Mouse (Mus musculus): ENCODE measurements around the gene Sema5a. TPM values are rescaled to one million over a fixed set of nuclear protein-coding genes. Genes with fewer than 3 reads are reported as not detected.

Sema5a gene
- polyA plus RNA-seq, 1 experiment, result 10.5 TPM

DNA sequence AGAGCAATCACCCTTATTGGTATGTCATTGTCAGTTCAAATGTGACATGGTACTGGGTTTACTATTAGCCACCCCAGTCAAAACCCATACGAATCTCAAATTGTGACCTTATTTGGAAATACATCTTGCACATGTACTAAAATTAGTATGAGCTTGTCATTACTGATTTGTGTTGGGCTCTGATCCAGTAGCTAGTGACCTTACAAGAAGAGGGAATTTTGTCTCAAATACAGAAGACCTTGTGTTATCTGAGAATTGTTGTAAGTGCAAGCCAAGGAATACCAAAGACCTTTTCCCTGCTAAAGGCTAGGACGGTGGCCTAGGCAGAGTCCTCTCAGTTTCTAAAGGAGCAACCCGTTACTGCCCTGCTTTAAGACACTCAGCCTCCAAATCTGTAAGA, 287.9 kb downstream of the Sema5a start:
- no peak for DNase-seq (ENCODE audit: extremely low spot score in 1 of 2, low spot score in 1 of 2)

DNA sequence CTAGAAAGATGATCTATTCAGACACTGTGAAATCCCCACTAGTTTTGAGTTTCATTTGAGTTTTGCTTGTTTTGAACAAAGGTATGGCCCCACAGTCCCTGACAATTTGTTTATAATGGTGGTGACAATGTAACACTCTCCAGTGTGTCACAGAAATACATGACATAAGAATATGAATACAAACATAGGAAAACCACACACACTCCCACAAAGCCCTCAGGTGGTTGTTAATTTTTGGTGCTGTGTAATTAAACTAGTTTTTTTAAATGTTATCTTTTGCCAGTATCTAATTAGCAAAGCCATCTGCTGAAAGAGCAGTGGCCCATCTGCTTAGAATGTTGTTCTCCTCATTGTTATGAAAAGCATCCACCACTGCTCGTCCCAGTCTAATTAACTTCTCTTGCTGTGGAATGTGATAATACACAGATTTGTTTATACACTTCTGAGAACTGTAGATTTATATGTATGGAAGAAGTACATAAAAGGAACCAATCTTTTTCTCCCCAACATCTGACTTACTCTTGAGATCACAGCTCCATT, 289.0 kb downstream of the Sema5a start:
- DNase-seq (ENCODE audit: extremely low spot score in 1 of 2, low spot score in 1 of 2), result no peak

DNA sequence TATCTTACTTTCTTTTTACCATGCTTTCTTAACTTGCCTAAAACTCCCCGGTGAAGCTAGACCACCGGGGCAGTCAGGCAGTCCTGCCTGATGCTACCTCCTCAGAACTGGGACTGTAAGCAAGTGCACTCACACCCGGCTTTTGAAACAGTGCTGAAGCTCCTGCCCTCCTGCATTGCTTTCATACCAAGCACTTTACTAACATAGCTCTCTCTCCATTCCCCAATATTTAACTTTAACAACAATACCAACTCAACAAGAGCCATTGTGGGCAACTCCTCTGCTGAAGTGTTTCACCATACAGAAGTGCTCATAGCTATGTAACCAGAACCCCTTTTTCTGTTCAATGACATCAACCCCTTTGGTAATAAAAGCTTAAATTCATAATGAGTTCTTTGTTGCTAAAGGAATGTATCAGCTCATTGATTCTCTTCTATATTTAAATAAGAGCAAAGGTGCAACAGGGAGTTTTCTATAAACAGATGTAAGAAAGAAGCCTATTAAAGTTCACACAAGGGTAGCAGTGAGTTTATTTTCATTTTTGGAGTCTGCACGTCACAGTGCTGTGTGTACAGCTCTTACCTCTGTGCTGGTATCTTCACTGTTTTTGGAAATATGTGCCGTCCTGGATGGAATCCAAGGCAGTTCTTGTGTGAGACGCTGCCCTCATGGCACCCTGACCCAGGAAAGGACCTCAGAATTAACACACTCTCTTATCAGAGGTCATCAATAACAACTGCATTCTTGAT, 292.3 kb downstream of the Sema5a start:
- no peak for DNase-seq (ENCODE audit: extremely low spot score in 1 of 2, low spot score in 1 of 2)

DNA sequence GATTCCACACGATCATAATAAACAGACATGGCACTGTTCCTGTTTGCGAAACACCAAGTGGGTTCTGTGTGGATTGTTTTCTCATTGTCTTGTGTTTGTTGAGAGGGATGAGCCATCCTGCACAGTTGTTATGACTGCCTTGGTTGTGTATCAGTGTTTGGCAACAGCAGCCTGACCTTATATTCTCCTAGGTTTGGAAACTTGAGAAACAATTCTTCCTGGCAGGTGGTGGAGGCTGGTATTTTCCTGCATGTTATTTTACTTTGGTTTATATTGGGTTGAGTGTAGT, 292.8 kb downstream of the Sema5a start:
- DNase-seq (ENCODE audit: extremely low spot score in 1 of 2, low spot score in 1 of 2), result no peak

DNA sequence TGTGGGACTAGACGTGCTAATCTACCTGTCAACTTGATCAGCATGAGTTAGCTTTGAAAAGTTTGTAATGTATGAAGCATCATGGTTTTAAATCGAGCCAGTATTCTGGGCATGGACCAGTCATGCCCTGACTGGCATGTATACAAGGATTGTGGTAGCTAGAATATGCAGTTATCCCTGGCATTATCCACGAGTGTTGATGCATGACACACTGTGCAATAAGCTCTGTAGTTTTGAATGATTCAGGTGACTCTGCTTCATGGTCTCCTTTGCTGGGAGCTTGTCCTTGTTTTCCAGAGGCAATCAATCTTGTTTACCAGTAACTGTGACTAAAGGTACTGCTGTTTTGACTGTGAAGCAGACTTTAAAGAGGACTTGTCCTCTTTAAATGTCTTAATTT, 293.5 kb downstream of the Sema5a start:
- no peak for DNase-seq (ENCODE audit: extremely low spot score in 1 of 2, low spot score in 1 of 2)

DNA sequence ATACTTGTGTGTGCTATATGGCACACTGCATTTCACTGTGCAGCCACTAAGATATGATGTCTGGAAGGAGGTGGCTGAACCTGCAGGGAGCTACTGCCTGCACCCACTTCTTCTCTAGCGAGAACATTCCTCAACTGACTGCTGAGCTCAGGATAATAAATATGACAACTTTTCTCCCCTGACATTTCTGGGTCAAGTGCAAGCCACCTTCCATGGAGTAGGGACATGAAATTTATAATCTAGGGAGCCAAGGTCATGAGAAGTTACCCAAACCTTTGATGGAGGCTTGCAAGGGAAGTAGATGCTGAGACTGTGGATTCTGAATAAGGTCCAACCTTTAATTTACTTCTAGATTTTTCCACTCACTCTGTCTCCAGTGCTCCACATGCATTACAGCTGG, 298.1 kb downstream of the Sema5a start:
- no peak for DNase-seq (ENCODE audit: extremely low spot score in 1 of 2, low spot score in 1 of 2)

DNA sequence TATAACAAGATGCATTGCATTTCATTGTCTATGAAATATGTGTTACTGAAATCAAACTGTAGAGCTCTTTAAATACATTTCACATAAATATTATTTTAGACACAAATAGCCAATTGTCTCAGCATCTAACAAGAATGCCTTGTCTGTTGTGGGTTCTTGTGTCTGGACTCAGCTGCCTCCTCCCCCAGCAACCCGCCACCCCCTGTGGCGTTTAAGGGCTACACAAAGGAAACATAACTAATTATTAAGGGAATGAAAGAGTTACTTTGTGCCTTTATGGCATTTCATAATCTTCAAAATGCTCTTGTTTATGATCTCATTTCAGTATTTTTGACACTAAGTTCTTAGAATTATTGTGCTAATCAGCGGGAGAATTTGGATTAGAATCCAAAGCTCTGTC, 298.6 kb downstream of the Sema5a start:
- no peak for DNase-seq (ENCODE audit: extremely low spot score in 1 of 2, low spot score in 1 of 2)

DNA sequence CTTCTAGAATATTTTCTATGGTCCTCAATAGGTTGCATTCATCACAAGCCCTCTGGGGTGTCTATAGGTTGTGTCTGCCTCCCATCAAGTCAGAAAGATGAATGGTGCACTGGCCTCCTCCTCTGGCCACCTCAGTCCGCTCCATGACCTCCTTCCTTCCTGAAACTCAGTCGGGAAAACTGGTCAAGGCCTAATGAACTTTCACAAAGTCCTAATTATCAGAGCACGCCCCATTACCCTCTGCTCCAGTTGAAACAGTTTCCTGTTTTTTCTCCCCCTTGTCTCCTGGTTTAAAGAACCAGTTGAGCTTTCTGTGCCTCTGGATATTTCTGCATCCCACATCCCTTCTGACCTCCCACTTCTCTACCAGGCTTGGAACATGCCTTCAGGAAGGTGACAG, 300.8 kb downstream of the Sema5a start:
- DNase-seq (ENCODE audit: extremely low spot score in 1 of 2, low spot score in 1 of 2), result no peak

DNA sequence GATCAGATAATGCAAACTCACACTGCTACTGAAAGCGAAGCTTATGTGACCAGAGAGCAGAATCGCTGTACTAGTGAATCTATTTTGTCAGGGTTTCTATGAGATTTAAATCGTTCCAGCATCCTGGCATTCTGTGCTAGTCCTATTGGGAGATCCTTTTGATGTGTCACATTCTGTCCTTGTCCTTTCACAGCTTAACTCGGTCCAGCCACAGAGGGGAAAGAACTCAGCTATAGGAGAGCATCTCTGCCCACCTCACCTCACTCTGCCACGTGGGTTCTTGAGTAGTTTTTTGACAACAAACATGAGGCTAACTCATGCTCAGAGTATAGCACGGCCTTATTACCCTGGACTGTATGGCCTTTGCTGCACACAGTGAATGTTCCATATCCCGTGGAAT, 302.1 kb downstream of the Sema5a start:
- no peak for DNase-seq (ENCODE audit: extremely low spot score in 1 of 2, low spot score in 1 of 2)

DNA sequence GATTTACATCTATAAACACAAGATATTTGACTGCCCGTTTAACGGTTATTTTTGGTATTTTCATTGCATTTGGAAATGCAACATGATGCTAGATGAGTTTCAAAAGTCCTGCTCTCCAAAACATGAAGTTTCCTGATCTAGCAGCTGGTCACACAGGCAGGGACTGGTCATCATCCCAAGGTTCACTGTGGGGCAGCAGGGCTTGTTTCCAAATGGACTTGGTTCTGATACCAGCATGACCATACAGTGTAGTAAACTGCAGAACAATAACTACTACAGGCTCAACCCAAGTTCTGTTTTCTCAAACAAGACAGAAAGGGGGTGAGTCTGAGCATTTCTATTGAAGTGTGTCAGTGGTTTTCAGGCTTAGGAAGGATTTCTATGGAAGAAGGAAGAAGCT, 314.3 kb downstream of the Sema5a start:
- no peak for DNase-seq (ENCODE audit: extremely low spot score in 1 of 2, low spot score in 1 of 2)

DNA sequence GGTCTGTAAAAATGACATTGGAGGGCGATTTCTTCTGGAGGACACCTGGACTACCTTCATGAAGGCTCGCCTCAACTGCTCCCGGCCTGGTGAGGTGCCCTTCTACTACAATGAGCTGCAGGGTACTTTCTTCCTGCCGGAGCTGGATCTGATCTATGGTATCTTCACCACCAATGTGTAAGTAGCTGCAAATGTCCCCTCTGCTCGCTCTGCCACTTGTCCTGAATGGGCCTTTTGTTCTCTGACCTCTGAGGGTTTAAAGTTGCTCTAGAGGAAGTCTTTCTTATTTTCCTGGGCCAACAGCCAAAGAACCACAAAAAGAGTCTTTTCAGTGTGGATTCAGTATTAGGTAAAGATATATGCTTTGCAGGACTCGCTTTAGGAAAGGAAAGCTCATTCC, 318.0 kb downstream of the Sema5a start:
- DNase-seq (ENCODE audit: extremely low spot score in 1 of 2, low spot score in 1 of 2), result no peak

DNA sequence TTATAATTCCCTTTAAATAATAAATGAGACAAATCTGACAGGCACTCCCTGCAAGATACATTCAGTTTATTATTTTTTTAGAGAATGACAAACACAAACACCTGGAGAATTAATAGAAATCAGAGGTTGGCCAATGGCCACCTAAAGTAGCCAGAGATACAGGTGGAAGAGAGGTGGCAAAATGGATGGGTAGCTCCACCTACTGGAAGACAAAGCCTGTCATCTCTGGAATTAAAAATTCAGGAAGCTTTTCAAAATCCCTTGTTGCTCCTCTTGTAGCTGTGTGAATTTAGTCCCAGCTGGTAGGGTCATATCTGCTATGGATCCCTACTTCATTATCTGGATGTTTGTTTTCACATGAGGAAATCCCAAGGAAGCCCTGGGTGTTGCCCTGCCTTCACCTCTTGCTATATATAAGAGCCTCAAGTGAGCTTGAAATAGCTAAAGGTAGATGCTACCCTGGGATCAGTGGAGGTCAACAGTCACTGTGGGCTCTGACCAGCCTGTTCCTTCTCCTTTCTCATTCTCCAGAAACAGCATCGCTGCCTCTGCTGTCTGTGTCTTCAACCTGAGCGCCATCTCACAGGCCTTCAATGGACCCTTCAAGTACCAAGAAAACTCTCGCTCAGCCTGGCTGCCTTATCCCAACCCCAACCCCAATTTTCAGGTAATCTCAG, 323.7 kb downstream of the Sema5a start:
- DNase-seq (ENCODE audit: extremely low spot score in 1 of 2, low spot score in 1 of 2), result peak in 1 of 2 experiments; percentile 53

DNA sequence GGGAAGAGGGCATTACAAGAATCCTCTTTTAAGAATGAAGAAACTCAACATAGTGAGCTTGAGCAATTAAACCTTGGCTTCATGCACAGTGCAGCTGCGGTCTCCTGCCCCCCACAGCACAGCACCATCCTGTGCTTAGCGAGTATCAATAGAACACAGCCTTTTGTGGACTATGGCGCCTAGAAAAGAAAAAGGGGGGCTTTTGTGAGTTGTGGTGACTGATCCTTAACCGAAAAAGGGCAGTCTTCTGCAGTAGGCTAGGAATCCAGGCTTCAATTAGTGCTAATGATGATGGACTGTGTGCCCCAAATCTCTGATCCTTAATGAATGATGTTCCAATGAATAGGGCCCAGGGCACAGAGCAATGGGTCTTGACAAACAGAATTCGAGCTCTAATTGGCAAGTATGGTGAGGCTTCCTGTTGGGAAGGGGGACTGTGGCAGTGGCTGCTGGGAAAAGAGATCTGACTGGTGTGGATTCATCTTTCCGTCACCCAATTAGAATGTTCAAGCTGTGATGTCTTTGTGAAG, 324.3 kb downstream of the Sema5a start:
- DNase-seq (ENCODE audit: extremely low spot score in 1 of 2, low spot score in 1 of 2), result peak in 1 of 2 experiments; percentile 10

DNA sequence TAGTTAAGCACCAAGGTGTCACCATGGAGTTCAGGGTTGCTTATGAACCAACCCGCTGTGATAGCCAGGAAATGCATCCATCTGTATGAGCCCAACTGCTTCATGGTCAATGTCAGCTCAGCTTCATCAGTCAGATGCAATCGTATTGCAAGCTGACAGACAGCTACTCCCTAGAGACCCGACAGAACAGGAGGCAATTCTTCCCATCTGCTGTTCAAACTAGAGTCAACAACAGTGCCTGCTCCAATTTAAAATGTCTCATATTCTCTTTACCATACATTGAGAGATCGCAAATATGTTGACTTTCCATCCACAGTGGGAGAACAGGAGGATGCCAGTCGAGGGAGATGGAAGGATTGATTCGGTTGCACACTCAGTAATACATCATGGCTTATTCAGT, 329.7 kb downstream of the Sema5a start:
- DNase-seq (ENCODE audit: extremely low spot score in 1 of 2, low spot score in 1 of 2), result no peak

DNA sequence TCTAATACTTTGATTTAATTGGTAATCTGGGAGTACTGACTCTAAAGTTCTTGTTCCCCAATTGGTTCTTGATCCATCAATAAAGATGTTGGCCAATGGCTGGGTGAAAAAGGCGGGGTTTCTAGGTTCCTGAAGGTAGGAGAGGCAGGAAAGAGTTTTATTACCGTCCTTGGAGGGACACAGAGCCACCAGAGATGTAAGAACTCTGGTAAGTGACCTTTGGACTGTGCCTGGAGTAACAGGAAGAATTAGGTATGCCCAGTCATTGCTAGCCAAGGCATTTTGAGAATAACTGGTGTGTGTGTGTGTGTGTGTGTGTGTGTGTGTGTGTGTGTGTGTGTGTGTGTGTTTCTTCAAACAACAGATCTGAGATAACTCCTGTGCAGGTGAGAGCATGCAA, 330.6 kb downstream of the Sema5a start:
- DNase-seq (ENCODE audit: extremely low spot score in 1 of 2, low spot score in 1 of 2), result no peak

DNA sequence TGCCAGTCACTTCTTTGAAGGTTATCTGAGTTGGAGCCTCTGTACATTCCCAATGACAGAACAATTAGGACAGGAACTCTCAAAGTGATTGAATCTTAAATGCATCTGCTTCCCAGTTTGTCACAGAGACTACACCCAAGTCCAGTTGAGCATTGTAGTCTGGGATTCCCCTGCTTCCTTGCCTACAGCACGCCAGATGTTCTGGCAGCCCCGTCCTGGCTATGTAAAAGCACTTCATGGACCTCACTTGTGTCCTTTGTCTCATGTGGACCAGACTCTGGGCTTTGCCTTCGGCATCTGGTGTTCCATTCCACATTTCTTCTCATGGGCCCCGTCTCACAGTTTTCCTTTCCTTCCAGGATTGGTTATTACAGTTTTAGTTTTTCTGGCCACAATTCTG, 334.7 kb downstream of the Sema5a start:
- DNase-seq (ENCODE audit: extremely low spot score in 1 of 2, low spot score in 1 of 2), result no peak

DNA sequence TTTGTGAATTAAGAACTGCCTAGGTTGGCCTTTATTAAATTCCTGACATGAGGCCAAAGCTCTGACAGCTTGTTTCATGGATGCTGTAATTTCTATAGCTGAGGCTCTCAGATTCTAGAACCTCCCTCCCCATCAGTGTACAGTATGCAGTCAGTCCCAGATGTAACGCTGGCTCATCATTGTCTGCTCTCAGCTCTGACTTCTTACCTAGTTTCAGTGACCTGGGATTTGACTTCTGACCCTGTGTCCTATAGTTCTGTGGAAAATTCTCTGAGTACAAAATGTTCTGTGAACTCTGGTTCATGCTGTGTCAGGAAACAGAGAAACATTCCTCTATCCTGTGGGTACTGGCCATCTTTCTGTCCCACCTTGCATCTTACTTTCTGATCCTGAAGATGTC, 346.0 kb downstream of the Sema5a start:
- DNase-seq (ENCODE audit: extremely low spot score in 1 of 2, low spot score in 1 of 2), result no peak

DNA sequence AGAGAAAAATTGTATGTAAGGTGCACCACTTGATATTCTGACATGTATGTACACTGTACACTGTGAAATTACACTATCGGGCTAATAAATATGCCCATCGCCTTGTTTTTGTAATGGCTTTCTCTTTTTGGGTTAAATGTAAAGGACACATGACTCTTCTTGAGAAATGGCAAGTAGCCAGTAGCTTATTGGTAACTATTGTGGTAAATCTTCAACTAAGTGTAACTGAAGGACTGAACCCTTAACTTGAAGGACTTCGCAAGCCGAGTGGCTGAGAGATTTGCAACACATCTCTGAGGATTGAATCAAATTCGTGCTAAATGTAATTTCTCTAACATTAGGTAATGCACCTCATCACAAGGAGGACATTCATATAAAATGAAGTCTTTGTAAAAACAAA, 349.1 kb downstream of the Sema5a start:
- no peak for DNase-seq (ENCODE audit: extremely low spot score in 1 of 2, low spot score in 1 of 2)

DNA sequence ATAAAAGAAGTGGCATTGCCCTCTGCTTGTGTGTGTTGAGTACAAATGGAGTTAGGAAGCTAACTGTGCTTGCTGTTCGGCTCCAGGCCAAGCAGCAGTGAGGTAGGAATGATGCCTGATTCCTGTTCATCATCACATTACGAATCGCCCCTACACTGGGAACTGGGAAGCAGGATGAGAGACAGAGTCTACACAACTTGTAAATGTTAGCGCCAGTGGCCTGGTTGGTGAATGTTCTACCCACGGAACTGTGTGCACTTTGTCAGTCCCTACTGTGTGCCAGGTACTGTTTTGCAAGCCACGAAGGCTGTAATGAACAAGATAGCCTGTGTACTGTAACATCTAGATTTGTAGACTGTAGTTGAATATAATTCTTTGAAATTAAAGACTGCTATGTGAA, 352.0 kb downstream of the Sema5a start:
- DNase-seq (ENCODE audit: extremely low spot score in 1 of 2, low spot score in 1 of 2), result no peak

DNA sequence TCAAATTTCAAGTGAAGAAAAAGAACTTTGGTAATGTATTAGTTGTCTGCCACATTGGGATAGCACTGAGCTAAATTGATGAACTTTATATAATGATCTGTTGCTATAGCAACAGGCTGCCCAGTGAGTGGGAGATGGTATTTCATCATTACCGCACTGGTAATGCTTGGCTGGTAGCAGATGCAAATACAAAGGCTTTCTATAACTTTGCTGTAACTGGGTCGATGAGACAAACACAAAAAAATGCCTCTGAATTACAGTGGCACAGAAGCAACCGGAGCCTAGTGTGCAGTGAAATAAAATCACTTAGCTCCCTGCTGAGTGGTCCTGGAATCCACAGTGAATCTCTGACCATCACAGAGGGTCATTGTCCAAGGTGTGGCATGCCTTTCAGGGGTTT, 352.6 kb downstream of the Sema5a start:
- no peak for DNase-seq (ENCODE audit: extremely low spot score in 1 of 2, low spot score in 1 of 2)

DNA sequence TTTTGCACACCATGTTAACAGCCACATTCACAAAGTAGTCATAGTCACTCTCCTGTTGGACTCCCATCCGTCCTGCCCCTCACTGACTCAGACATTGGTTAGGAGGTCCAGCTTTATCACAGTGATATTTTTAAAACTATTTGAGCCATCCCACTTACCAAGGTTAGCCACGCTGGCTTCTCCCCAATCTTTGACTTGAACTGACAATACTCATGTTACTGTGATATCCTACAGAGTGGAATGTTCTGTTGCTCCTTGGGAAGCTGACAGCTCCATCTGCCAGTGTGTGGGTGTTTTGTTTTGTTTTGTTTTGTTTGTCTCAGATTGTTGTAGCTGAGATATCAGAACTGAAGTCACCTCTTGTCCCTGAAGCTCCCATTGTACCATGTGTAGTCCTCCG, 362.6 kb downstream of the Sema5a start:
- DNase-seq (ENCODE audit: extremely low spot score in 1 of 2, low spot score in 1 of 2), result no peak

DNA sequence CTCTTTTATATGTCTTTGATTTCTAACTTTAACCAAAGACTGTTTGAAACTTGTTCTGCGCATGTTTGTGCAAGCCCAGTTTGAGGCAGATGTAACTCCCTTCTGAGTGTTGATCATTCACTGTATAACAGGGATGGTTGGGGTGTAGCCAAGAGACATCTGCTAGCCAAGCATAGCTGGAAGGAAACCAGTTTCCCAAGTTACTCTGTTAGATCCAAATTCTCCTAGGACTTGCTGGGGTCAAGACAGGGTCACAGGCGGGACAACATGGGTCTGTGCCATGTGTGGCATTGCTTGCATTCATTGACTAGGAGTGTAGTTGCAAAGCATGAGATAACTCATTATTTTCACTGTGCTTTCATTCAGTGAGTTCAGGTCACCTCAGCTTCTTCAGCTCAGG, 366.2 kb downstream of the Sema5a start:
- DNase-seq (ENCODE audit: extremely low spot score in 1 of 2, low spot score in 1 of 2), result no peak

Measured in frontal cortex, adult 2 months (tissue).